Comparison of ENCODE assay signal across 14 mouse cellular contexts in genomic region chr3:57466289-57466688, GRCm38 (mm10). TPM values are rescaled to one million over a fixed set of nuclear protein-coding genes. Genes with fewer than 3 reads are reported as not detected.
DNase-seq lines count a peak whose midpoint lies in the region; ATAC-seq and TF ChIP-seq lines count a peak whose summit lies in the region.
"Had no signal": no experiment of that assay in that cellular context is flagged by ENCODE, and none has a peak within 500 bp of the region (broad histone marks: within the 10 kb centered on the region; RNA-seq: fewer than 3 reads in every experiment).

No protein-coding gene starts in this region.

- no peak for ATAC-seq in heart, embryonic 12.5 days (ENCODE audit: insufficient number of reproducible peaks, low FRiP score)

- TF ChIP-seq CTCF in heart, adult 2 months (IDR thresholded peaks at IDR 0.05): peak; percentile 80
- TF ChIP-seq CTCF in left cerebral cortex, adult 2 months (IDR thresholded peaks at IDR 0.05): peak; percentile 68

- H3K9me3 ChIP-seq in heart, embryonic 12.5 days (replicated peaks): no peaks in the 10 kb centered on the region
- H3K9me3 ChIP-seq: liver, embryonic 13.5 days; midbrain, embryonic 12.5 days had no signal

- no peak overlapping the region for H3K4me2 ChIP-seq in heart, embryonic 12.5 days
- H3K4me2 ChIP-seq: liver, embryonic 13.5 days; midbrain, embryonic 12.5 days had no signal

- peaks cover 1% of the 10 kb centered on the region; the same call in 1 of the 2 replicates for H3K4me1 ChIP-seq in heart, adult 2 months (ENCODE audit: control insufficient read depth, insufficient read depth, low read length)
- peaks cover 15% of the 10 kb centered on the region for H3K4me1 ChIP-seq in heart, embryonic 12.5 days (replicated peaks)
- H3K4me1 ChIP-seq: liver, embryonic 13.5 days had no signal

- no peak for DNase-seq in heart, adult 2 months
- DNase-seq in left cerebral cortex, adult 2 months (ENCODE audit: extremely low spot score in 1 of 2, low spot score in 2 of 2): no peak
- no peak for DNase-seq in left cerebral cortex, adult 18-20 months (ENCODE audit: low spot score in 2 of 2)
- DNase-seq in A20 (ENCODE audit: low read depth, low spot score): peak; percentile 31
- peak; percentile 53 for DNase-seq in brain, adult 2 months (ENCODE audit: low read depth, low spot score)
- DNase-seq in right cerebral cortex, postnatal 4 days: no peak
- no peak for DNase-seq in cerebellum, postnatal 4 days (ENCODE audit: low spot score in 2 of 2)
- DNase-seq: adrenal gland, adult 8-10 months; gastrocnemius, postnatal 36 days; liver, embryonic 13.5 days had no signal

- H3K79me2 ChIP-seq in heart, adult 2 months (replicated peaks; ENCODE audit: control insufficient read depth, insufficient read depth, low read length): peaks cover 6% of the 10 kb centered on the region

- H3K9ac ChIP-seq in heart, adult 2 months (ENCODE audit: low read depth, low read length): no peak overlapping the region
- H3K9ac ChIP-seq in heart, embryonic 12.5 days: no peak overlapping the region
- H3K9ac ChIP-seq: liver, embryonic 13.5 days; midbrain, embryonic 12.5 days had no signal

- intact Hi-C loops in heart, adult 2 months (cut with DNase I): loop anchor here (1.0 kb wide), 1 partner anchor 160 kb away; no protein-coding TSS in a partner anchor
- intact Hi-C loops in left cerebral cortex, adult 2 months (cut with DNase I): loop anchor here (1.0 kb wide), 1 partner anchor 159 kb away; no protein-coding TSS in a partner anchor

- TF ChIP-seq POLR2A in heart, adult 2 months (IDR thresholded peaks at IDR 0.05; ENCODE audit: insufficient read depth, low read depth, low read length): no peak

- TF ChIP-seq EP300 in heart, adult 2 months (IDR thresholded peaks at IDR 0.05; ENCODE audit: insufficient read depth, low read depth, low read length): no peak

- no peaks in the 10 kb centered on the region for H3K27me3 ChIP-seq in heart, adult 2 months (ENCODE audit: control insufficient read depth, insufficient read depth, low read length)
- H3K27me3 ChIP-seq in heart, embryonic 12.5 days (replicated peaks): no peaks in the 10 kb centered on the region
- H3K27me3 ChIP-seq: liver, embryonic 13.5 days; midbrain, embryonic 12.5 days had no signal

- H3K4me3 ChIP-seq in heart, adult 2 months: no peak overlapping the region
- no peak overlapping the region for H3K4me3 ChIP-seq in heart, embryonic 12.5 days
- H3K4me3 ChIP-seq in left cerebral cortex, adult 2 months: no peak overlapping the region
- H3K4me3 ChIP-seq: liver, embryonic 13.5 days; midbrain, embryonic 12.5 days had no signal

- 64% methylated on average over 3 of the region's 3 CpGs for WGBS in heart, adult 2 months
- 65% methylated on average over 3 of the region's 3 CpGs for WGBS in heart, embryonic 12.5 days

- peaks cover 6% of the 10 kb centered on the region for H3K36me3 ChIP-seq in heart, adult 2 months (ENCODE audit: control insufficient read depth, insufficient read depth, low read length)
- H3K36me3 ChIP-seq in heart, embryonic 12.5 days: peaks cover 24% of the 10 kb centered on the region
- H3K36me3 ChIP-seq: liver, embryonic 13.5 days; midbrain, embryonic 12.5 days had no signal

- no peak overlapping the region for H3K27ac ChIP-seq in heart, adult 2 months
- no peak overlapping the region for H3K27ac ChIP-seq in heart, embryonic 12.5 days (ENCODE audit: poor library complexity, severe bottlenecking)
- H3K27ac ChIP-seq in left cerebral cortex, adult 2 months: no peak overlapping the region
- H3K27ac ChIP-seq: liver, embryonic 13.5 days; midbrain, embryonic 12.5 days had no signal

RNA-seq across cellular contexts. Expression of gene Tm4sf4, which starts 41.2 kb away (rescaled TPM):
- under 1 TPM; 0.14 to 0.16 TPM for total RNA-seq in heart, adult 2 months (2021)
- 0.14 and 0.23 TPM in 2 replicates for polyA plus RNA-seq in heart, adult 2 months (2012; rRNA removed)
- polyA plus RNA-seq in heart, embryonic 12.5 days (2016; fragmentation: Nextera tagmentation; extraction: Ambion mirVana): 0.52 TPM in 1 of 2 replicates, not detected in the other
- not detected for total RNA-seq in left cerebral cortex, adult 2 months (2021)
- not detected for total RNA-seq in left cerebral cortex, adult 18-20 months (2021)
- total RNA-seq: ES-E14; gastrocnemius, postnatal 36 days; layer of hippocampus, postnatal 14 days had no signal
- polyA plus RNA-seq: midbrain, embryonic 12.5 days had no signal

Comparison
In these comparisons a context has a peak if more than half of its experiments do, and no peak if none do; other contexts are left out.
1. DNase-seq: peak in A20 (single experiment) and brain, adult 2 months (single experiment); none in heart, adult 2 months (0 of 2), left cerebral cortex, adult 2 months (0 of 2), left cerebral cortex, adult 18-20 months (0 of 2), right cerebral cortex, postnatal 4 days (single experiment) and cerebellum, postnatal 4 days (0 of 2).